Mouse (Mus musculus): ENCODE measurements around the gene Neurl1b.

Neurl1b gene

GRCm38 (mm10) chr17:26397339-26397738 lies 17.3 kb upstream of the Neurl1b start:
- DNase-seq (ENCODE audit: low spot score): no peak

GRCm38 (mm10) chr17:26405340-26406100 lies 9.1 kb upstream of the Neurl1b start:
- no peak for DNase-seq (ENCODE audit: low spot score)

- no peak for DNase-seq (ENCODE audit: low spot score)
These were observed 1.7 kb upstream of the Neurl1b start for GRCm38 (mm10) chr17:26412967-26413366.

DNA sequence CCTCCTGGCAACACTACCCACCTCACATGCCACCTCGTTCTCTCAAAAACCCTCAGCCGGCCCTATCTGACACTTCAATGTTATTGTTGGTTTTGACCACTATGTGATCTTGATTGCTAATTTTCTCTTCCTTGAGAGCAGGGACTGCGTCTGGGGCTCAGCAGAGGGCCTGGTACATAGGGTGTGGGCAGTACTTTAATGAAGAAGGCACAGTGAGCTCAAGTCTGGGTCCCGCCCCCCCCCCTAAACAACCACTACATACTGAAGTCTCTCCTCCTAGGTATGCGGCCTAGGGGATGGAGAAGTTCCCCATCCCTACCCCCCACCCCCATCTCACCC lies 476 bp upstream of the Neurl1b start:
- no peak for DNase-seq (ENCODE audit: low spot score)

- DNase-seq (ENCODE audit: low spot score): no peak
These were observed 781 bp downstream of the Neurl1b start for GRCm38 (mm10) chr17:26415355-26415865.

GRCm38 (mm10) chr17:26416141-26416540 lies 1.5 kb downstream of the Neurl1b start:
- no peak for DNase-seq (ENCODE audit: low spot score)

DNA sequence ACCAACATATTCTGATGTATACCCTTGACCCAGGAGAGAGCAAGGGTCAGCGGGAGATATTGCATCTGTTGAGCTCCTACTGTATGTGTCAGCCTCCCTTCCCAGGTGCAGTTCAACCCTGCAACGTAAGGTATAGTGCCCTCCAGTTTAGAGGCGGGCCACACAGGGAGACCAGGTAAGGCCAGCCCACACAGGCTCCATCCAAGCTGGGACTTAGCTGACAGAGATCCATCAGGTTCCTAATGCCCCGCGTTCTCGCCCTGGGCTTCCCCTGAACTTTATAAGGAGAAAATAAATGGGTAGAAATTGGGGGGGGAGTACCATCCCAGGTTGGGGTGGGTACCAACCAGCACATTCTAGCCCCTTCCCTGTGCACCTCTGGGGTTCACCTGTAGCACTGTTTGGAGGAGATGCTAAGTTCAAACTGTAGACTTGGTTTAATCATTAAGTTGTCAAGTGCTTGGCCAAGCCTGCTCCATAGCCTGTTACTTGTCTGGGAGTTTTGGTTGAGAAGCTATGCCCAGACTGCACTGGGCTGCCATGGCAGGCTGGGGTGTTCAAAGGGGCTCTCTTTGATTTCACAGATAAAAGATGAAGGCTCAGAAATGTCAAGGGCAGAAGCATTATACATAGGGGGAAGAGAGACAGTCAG lies 3.3 kb downstream of the Neurl1b start:
- no peak for DNase-seq (ENCODE audit: low spot score)

DNA sequence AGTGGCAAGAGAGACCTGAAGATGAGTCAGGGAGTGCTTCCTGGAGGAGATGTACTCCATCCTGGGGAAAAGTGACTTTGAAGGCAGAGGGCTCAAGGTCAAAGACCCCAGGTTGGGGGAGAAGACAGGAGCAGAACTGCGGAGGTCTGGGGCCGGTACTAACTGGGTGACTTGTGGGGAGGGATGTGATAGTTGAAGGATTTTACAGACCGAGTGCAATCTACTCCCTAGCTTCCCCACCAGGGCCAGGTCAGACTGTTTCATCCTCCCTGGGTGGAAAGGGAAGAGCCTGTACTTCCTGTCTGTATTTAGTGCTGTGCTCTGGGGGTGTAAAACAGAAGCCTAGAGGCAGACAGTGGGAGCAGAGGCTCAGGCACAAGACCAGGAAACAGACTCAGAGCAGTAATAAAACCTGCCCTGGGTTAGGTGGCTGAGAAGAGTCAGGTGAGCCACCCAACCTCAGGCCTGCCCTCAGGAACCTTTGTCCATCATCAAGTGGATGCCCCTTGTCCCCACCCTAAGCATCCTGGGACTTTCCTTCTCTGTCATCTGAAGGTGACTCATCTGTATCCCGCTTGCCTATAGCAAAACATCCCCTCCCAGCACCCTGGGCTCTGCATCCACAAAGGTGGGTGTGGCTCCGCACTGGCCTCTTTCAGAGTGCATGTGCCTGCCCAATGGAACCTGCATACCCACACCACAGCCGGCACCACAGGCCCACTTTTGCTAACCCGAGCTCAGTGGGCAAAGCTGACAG lies 6.0 kb downstream of the Neurl1b start:
- DNase-seq (ENCODE audit: low spot score): no peak

DNA sequence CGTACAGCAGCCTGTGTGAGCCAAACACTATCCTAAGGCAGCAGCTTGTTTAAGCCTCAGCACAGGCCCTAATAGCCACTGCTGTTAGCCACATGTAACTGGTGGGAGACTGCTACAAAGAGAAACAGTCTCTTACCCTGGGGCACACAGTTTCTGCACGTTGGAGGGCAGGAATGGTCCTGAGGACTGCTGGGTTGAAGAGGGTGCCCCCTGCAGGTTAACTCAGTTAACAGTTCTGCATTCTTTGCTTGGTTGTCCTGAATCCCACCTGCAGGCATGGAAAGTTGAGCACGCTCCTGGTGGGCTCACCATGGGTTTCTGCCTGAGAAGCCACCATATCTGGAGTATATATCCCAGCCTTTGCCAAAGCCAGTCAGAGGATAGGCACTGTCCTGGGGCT lies 6.9 kb downstream of the Neurl1b start:
- DNase-seq (ENCODE audit: low spot score): no peak

DNA sequence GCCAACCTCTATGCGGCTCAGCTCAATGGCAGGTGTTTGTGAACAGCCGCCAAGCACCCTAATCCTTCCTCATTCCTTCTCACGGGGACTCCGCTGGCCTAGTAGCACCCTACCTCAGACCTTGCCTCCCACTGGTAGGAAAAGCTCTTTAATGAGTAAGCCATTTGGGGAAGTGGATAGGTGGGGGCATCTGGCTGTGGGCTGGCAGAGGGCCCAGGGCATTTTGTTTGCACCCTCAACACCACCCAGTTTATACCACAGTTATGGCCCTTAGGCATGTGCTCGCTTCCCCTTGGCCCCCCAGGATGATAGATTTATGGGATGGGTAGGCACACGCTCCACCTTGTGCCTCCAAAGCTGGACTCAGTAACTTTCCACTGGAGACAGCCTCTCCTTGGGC lies 7.8 kb downstream of the Neurl1b start:
- DNase-seq (ENCODE audit: low spot score): no peak

DNA sequence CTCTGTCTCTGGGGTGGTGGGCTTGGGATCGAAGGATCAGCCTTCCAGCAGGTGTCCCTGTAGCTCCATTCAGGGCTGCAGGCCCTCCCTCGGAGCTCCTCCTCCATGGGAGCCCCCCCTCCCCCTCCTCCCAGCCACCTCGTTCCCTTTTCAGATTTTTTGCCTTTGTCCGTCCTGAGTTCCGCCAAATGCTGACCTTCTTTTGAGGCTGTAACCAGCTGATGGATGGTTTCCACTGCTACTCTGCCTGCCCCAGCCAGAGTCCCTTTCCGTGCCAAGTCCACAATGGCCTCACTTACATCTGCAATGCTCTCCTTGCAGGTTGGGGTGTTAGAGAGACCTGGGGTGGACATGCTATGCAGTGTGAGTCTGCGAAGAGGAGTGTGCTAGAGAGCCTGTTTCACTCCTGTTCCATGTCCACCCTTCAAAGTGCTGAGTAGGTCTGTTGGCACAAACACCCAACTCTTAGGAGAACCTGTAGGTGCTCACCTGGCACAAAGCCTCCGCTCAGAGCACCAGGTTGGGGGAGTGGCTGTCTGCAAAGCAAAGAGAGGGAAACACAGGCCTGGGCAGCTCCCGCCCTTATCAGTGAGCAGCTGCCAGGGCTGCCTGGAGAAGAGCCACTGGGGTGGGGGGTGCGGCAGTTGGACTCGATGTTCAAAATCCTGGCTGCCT lies 9.5 kb downstream of the Neurl1b start:
- DNase-seq (ENCODE audit: low spot score): no peak

DNA sequence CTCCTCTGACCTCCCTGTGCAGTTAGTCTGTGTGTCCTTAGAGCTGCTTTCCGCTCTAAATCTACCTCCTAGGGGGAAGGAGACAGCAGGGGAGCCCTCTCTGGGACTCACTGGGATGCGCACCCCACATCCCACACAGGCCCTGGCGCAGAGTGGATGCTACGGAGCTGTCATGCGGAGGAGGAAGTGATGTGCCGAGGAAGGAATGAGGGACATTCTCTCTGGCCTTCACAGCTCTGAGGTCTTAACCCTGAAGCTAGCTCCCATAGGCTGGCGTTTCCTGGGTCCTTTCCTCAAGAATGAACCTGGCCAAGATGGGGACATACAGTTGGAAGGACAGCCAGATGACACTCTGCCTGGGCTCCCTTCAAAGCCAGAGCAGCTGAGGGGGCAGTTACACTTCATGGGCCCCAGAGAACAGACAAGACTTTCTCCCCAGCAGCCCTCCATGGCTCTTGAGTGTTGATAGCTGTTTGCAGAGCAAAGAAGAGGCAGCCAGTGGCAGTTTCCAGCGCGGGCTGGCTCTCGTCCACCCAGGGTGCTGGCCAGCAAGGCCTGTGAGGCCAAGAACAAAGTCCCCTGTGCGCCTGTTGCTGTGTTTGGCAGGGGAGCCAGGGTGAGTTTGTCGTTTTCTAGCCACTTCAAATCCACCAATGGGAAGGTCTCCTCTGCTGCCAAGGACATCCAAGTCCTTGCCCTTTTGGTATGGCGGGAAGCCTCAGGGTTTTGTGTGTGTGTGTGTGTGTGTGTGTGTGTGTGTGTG lies 10.5 kb downstream of the Neurl1b start:
- DNase-seq (ENCODE audit: low spot score): no peak

- DNase-seq (ENCODE audit: low spot score): no peak
These were observed 18.7 kb downstream of the Neurl1b start for GRCm38 (mm10) chr17:26433295-26433694.

DNA sequence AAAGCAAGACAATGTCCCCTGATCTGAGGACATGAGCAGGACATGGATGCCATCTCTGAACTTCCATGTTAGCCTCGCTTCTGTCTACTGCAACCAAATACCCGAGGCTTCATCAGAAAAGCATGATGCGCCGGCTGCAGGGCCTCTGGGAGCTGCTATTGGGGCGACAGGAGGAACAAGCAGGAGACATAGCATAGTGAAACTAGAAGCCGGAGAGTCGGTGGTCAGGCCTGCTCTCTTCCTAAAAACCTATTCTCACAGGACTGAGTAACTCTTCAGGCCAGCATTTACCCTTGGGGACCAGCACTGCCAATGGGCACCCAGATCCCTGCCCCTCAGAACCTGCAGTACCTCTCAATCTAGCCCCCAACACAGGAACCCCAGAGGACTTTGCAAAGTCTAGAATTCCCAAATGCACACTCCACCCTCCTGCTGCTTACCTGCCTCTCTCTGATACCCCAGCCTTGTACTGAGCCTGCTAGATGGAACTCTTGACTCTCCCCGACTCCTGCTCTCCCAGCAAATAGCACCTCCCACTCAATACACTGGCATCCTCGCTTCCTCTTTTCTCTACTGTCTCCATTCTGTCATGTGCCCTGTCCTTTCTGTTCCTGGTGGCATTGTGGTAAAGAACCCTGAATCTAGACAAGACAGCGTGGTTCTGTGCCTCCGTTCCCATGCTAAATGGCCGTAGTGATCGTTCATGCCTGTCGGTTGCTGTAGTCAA lies 22.6 kb downstream of the Neurl1b start:
- DNase-seq (ENCODE audit: low spot score): no peak

- DNase-seq (ENCODE audit: low spot score): no peak
These were observed 24.4 kb downstream of the Neurl1b start for GRCm38 (mm10) chr17:26439001-26439400.

DNA sequence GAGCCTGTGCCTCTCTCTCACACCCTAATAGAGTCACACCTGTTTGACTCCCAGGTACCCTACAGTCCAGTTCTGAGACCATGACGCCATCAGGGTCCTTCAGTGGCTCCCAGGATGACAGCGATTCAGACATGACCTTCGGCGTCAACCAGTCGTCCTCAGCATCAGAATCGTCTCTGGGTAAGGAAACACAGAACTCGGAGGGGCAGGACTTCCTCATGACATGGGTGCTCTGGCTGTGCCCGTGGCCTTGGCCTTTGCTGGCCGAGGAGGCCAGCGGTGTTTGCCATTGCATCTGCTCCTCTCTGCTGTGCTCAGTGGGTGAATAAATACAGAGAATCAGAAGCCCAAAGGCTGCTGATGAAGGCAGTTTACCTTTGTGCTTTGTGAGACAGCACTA lies 26.4 kb downstream of the Neurl1b start:
- DNase-seq (ENCODE audit: low spot score): no peak

DNA sequence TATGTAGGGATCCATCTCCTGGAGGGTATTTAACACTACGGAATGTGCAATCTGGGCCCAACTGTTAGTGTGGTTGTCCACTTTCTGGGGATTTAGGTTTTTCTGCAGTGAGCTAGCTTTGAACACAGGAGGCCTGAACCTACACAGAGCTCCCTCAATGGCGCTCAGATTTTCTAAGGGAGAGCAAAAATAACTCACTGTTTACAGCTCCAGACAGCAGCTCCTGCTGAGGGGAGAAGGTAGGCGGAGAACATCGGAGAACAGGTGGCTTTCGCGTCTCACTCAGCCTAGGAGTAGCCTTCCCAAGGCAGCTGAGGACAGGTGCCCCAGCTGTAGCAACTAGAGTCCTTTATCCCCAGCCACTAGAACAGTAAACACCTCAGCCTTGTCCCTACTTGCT lies 27.6 kb downstream of the Neurl1b start:
- no peak for DNase-seq (ENCODE audit: low spot score)

- no peak for DNase-seq (ENCODE audit: low spot score)
These were observed 29.2 kb downstream of the Neurl1b start for GRCm38 (mm10) chr17:26443865-26444264.

DNA sequence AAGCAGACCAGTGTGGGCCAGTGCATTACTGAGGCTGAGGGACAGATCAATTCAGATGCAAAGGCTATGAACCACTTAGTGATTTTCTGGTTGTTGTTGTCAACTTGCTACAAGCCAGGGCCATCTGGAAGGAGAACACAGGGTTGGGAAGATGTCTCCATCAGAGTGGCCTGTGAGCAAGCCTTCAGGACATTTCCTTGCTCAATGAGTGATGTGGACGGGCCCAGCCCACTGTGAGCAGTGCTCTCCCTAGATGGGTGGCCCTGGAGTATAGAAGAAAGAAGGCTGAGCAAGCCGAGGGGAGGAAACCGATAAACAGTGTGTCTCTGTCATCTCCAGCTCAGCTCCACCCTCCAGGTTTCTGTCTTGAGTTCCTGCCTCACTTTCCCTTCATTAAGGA lies 34.8 kb downstream of the Neurl1b start:
- DNase-seq (ENCODE audit: low spot score): no peak

- no peak for DNase-seq (ENCODE audit: low spot score)
These were observed 37.1 kb downstream of the Neurl1b start for GRCm38 (mm10) chr17:26451651-26452295.
